Mouse (Mus musculus) lung, adult 2 months (tissue): ENCODE data around the gene Xirp1. TPM values are rescaled to one million over a fixed set of nuclear protein-coding genes. Genes with fewer than 3 reads are reported as not detected.

Source experiments
- DNase-seq: peaks from one replicate; pipeline ENCODE4 v3.0.0; 2022
- H3K4me1 ChIP-seq: fragments of 200-500 bp; 2 replicates; pipeline ENCODE4 v1.6.1; 2011; ENCODE audit warnings: low read length; ENCODE audit not compliant: control insufficient read depth, insufficient read depth
- H3K4me3 ChIP-seq: fragments of 200-500 bp; replicated peaks from 2 replicates; pipeline ENCODE3; 2011; ENCODE audit warnings: low read depth, mild to moderate bottlenecking, control low read depth, low read length; ENCODE audit errors: extremely low read depth
- CTCF ChIP-seq: fragments of 200-500 bp; IDR thresholded peaks from 2 replicates; pipeline ENCODE4 v1.5.1; 2011; ENCODE audit warnings: mild to moderate bottlenecking, low read length, control low read depth; ENCODE audit not compliant: insufficient read depth
- POLR2A ChIP-seq: fragments of 200-500 bp; IDR thresholded peaks from 2 replicates; pipeline ENCODE4 v1.6.1; 2011; ENCODE audit warnings: low read depth, mild to moderate bottlenecking, control low read depth, low read length, borderline replicate concordance; ENCODE audit errors: extremely low read depth
- WGBS: fragments of 180-500 bp; shearing (Covaris S2); methylation state at CpG from one replicate; pipeline ENCODE4 v1.1.7; 2018; 5-methylcytosine and 5-hydroxymethylcytosine counted together
- polyA plus RNA-seq: library from polyadenylated mRNA; depleted of rRNA; stranded (reverse); fragments of >200 nt; gene quantifications from 2 replicates; pipeline ENCODE4 v1.2.3, GENCODE M21; 2012

Gene Xirp1
- polyA plus RNA-seq, 1 experiment: 2.7 TPM

DNA sequence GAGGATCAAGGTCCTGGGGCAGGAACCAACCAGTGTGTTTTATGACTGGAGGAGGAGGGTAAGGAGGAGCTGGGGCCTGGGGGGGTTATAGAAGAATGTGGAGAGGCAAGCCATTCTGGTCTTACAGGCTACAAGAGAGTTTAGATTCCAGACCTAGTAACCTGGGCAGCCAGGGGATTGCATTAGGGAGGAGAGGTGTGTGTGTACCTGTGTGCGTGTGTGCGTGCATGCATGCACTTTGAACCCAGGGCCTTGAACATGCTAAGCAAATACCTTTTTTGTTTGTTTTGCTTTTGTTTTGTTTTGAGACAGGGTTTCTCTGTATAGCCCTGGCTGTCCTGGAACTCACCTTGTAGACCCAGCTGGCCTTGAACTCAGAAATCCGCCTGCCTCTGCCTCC lies 13.5 kb downstream of the Xirp1 start:
- no peak overlapping the region for H3K4me3 ChIP-seq
- TF ChIP-seq CTCF (no peak), POLR2A (no peak)
- no peak for DNase-seq
- 84% methylated on average over 3 of the region's 3 CpGs for WGBS
- H3K4me1 ChIP-seq: no peaks in the 10 kb centered on the region; the same call in 1 of the 2 replicates

DNA sequence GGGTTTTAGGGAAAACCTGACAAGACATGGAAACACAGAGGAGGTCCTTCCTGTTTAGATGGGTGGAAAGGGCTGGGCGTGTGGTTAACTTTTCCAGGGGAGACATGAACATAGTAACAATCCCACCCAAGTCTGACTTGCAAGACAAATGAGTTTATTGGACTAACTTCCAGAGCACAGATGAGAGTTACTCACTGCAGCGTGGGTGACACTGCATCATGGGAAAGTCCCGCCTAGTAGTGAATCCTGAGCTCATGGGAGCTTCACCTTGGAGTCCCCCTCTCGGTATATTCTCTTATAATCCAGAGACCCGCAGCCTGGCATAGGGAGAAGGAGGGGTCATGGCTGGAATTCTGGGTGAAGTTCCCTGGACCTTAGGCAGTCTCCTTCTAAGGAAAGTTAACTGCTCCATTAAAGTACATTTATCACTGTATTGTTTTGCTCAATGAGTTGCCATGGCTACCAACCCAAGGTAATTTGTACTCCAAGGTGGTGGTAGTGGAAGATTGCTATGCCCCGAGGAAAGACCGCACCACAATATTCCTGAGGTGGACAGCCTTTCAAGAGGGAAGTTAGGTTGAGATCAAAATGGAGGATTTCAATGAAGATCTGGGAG lies 14.1 kb downstream of the Xirp1 start:
- DNase-seq: no peak
- H3K4me3 ChIP-seq: no peak overlapping the region
- H3K4me1 ChIP-seq: no peaks in the 10 kb centered on the region; the same call in 1 of the 2 replicates
- 67% methylated on average over 7 of the region's 7 CpGs for WGBS
- TF ChIP-seq POLR2A (no peak), CTCF (no peak)

DNA sequence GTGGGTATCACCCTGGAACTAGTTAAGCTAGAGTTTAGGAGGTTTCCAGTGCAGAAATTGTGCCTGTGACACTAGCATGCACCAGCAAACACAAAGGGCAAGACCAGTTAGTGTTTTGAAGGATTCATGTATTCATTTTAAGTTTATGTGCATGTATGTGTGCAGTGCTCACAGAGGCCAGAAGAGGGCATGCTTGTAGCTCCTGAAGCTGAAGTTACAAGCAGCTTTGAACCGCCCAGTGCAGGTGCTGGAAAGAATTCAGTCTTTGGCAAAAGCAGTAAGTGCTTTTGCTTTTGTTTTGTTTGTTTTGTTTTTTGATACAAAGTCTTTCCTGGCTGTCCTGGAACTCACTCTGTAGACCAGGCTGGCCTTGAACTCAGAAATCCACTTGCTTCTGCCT lies 15.6 kb downstream of the Xirp1 start:
- DNase-seq: no peak
- TF ChIP-seq CTCF (no peak), POLR2A (no peak)
- WGBS: 93% methylated on average over 1 of the region's 1 CpGs
- Histone ChIP-seq H3K4me1 (no peaks in the 10 kb centered on the region; the same call in 1 of the 2 replicates), H3K4me3 (no peak overlapping the region)

DNA sequence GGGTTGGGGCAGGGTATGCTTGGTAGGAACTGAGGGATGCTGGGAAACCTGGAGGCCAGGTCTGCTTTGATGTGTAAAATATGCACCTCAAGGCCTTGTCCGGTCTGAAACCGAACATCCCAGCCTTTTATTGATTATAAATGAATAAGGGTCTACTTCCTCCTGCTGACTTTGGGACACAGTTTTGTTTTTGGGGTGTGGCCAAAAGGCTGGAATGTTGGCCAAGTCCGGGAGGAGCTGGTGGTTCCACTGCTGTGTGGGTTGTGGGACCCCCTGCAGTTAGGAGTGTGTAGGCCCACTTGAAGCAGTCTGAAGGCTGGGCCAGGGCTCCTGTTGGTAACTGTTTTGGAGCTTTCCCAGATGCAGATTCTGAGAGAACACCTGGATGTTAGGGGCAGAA lies 17.5 kb downstream of the Xirp1 start:
- no peak for TF ChIP-seq POLR2A
- TF ChIP-seq CTCF: no peak
- WGBS: 60% methylated on average over 3 of the region's 3 CpGs

DNA sequence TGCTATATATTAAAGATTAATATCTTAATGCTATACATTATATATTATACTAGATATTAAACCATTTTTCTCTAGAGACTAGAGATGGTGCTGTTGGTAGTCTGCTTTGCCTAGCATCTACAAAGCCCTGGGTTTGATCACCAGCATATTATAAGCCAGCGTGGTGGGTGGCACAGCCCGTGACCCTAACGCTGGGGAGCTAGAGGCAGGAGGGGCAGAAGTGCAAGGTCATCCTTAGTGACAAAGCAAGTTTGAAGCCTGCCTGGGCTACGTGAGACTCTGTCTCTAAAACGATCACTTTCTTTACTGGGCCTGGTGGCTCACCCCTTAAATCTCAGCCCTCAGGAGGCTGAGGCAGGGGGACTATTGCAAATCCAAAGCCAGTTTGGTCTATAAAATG lies 20.5 kb downstream of the Xirp1 start:
- Histone ChIP-seq H3K4me3 (no peak overlapping the region), H3K4me1 (peaks cover 8% of the 10 kb centered on the region)
- TF ChIP-seq POLR2A: no peak
- TF ChIP-seq CTCF: no peak
- 83% methylated on average over 5 of the region's 5 CpGs for WGBS
- DNase-seq: no peak

More for the DNA sequence above, 17.5 kb downstream of the Xirp1 start:
- Histone ChIP-seq H3K4me1 (peaks cover 5% of the 10 kb centered on the region), H3K4me3 (no peak overlapping the region)
- DNase-seq: no peak

DNA sequence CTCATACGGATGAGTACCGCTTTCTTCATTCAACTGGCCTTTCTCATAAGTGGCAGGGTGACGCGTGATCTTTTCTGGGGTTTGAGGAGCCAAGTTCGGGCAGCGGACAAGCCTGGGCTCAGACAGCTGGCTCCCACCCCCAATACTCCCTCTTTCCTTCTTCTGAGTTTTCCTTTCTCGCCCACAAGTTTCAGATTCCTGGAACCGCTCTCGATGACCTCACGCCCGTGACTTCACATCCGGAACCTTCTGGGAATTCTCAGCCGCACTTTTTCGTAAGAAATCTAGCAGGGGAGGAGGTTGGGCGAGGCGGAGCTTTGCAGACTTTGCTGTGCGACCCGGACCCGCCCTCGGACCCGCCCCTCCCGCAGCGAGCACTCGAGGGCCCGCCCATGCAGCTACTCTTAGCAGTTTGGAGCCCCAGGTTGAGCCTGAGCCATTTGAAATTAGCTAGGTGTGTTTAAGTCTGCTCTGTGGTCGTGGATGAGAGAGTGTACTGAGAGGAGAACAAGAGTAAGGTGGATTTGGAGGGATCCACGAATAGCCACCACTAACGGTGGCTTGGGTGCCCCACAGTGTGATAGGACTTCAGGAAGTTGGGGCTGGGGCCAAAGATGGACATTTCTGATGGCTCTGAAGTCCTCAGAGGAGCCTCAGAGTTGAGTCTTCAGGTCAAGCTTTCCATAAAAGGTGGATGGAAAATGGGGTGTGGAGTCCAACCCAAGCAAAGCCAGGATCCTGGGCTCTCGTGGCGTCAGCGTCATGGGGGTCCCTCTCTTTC lies 21.3 kb downstream of the Xirp1 start:
- WGBS: 9% methylated on average over 31 of the region's 31 CpGs
- Histone ChIP-seq H3K4me3 (peak overlapping the region; percentile 75), H3K4me1 (peaks cover 8% of the 10 kb centered on the region)
- TF ChIP-seq CTCF: no peak
- TF ChIP-seq POLR2A: peak; percentile 59; the same call in 1 of the 2 replicates
- peak; percentile 94 for DNase-seq

DNA sequence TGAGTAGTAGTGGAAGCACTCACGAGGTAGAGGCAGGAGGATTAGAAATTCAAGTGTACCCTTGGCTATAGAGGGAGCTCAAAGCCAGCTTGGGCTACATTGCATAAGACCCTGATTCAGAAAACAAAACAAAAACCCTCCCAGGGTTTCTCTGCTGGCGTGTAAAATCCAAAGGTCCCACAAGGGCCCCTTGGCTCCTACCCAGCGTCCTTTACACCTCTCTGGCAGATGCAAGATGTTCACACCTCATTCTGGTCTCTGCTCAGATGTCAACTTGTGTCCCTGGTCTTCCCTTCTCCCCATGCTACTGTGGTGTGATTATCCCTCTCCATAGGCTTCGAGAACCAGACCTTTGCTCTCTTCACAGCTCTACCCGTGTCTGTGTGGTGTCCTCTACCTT lies 22.6 kb downstream of the Xirp1 start:
- Histone ChIP-seq H3K4me1 (peaks cover 8% of the 10 kb centered on the region), H3K4me3 (no peak overlapping the region)
- TF ChIP-seq CTCF (no peak), POLR2A (no peak)
- no peak for DNase-seq
- 70% methylated on average over 5 of the region's 5 CpGs for WGBS

DNA sequence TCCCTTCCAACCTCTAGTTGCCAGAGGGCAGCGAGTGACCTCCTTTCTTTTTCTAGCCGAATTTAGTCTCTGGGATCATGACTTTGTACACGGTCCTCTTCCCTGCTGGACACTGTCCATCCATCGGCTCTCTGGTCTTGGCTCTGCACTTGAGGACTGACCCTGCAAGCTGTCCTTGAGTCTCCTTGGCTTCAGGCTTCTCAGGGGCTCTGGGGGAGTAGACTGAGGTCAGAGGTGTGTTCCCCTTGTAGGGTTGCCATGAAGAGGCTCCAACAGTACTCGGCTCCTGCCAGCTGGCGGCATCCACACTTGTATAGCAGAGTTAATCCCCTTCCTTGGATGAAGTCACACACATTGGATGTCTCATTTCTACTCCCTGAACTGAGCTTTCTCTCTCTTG lies 23.8 kb downstream of the Xirp1 start:
- DNase-seq: no peak
- TF ChIP-seq CTCF: no peak
- no peak for TF ChIP-seq POLR2A
- peaks cover 8% of the 10 kb centered on the region for H3K4me1 ChIP-seq
- 62% methylated on average over 6 of the region's 6 CpGs for WGBS
- H3K4me3 ChIP-seq: no peak overlapping the region

DNA sequence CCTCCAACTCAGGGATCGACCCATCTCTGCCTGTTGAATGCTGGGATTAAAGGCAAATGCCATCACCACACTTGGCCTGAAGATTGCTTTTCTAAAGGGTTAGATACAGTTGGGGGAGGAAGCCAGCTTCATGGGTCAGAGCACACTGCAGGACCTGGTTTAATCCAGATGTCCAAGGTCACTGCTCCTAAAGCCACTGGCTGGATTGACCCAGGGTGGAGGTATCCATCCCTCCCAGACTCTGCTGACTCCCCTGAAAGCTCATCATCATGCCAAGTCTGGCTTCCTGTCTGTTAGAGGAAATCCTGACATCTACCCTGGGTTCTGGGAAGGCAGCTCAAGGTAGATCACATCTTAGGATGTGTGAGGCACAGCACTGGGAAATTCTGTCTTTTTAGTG lies 24.6 kb downstream of the Xirp1 start:
- TF ChIP-seq CTCF: no peak
- TF ChIP-seq POLR2A: no peak
- WGBS: 89% methylated on average over 1 of the region's 1 CpGs
- peaks cover 8% of the 10 kb centered on the region for H3K4me1 ChIP-seq
- no peak overlapping the region for H3K4me3 ChIP-seq
- DNase-seq: no peak

DNA sequence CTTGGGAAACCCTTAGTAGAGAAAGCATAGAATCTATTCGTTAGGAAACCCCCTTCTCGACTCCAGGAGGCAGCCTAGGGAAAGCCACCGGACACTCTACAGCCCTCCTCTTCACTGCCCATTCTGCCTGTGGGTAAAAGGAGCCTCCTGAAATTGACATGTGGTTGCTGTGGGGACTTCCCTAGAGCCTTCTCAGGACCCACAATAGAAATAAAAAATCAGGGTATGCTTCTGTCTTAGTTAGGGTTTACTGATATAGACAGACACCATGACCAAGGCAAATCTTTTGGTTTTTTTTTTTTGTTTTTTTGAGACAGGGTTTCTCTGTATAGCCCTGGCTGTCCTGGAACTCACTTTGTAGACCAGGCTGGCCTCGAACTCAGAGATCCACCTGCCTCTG lies 27.3 kb downstream of the Xirp1 start:
- no peak overlapping the region for H3K4me3 ChIP-seq
- no peak for DNase-seq
- H3K4me1 ChIP-seq: 0 out of 2 replicates have a peak, but pooled peaks cover 3% of the 10 kb centered on the region
- WGBS: 78% methylated on average over 4 of the region's 4 CpGs
- TF ChIP-seq POLR2A: no peak
- TF ChIP-seq CTCF: no peak
